Mouse (Mus musculus): ENCODE measurements around the gene Mff.

Mff gene

DNA sequence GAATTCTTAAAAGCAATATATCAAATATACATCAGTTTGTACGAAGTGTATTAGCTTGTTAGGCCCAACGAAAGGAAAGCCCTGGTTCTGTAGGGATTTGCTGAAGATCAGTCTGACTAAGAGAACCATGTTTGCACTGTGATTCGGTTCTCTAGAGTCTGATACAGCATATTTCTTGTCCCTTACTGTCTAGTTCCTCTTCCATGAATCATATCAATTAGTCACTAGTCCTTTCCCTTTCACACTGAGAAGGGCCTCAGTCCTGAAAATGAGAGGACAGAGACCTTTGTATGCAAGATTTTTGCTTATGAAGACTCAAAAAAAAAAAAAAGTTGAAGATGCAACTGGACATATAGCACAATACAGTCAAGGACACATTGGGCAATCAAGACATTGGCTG, 68.4 kb downstream of the Mff start:
- H3K4me3 ChIP-seq (replicated peaks; ENCODE audit: low read length) = no peak overlapping the region
- no peaks in the 10 kb centered on the region for H3K4me1 ChIP-seq (replicated peaks; ENCODE audit: low read depth, low read length)
- TF ChIP-seq CTCF (conservative IDR thresholded peaks at IDR 0.05; ENCODE audit: low read length) = no peak
- H3K9me3 ChIP-seq (ENCODE audit: low read length) = no peaks in the 10 kb centered on the region
- H3K27me3 ChIP-seq (ENCODE audit: insufficient read depth, low read length) = 0 out of 2 replicates have a peak, but pooled peaks cover 7% of the 10 kb centered on the region
- H3K36me3 ChIP-seq (ENCODE audit: insufficient read depth, low read length) = no peaks in the 10 kb centered on the region

DNA sequence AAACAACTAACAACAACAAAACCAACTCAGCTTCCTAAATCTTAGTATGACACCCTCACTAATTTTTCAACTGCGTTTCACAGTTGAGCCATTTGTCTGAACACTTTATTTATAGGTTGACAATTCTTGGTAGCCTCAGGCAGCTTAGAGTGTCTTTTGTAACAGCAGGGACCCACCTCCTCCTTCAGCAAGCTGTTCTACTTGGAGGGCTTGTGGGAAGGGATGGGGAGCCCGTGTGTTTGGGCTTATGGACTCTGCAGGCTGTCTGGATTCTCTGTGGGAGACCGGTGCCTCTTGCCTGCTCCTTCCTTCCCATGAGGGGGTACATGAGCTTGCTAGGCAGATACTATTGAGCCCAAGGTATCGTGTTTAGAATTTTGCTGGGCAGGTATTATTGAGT, 69.3 kb downstream of the Mff start:
- Histone ChIP-seq H3K4me3 (replicated peaks; ENCODE audit: low read length) (no peak overlapping the region), H3K4me1 (replicated peaks; ENCODE audit: low read depth, low read length) (no peaks in the 10 kb centered on the region), H3K36me3 (ENCODE audit: insufficient read depth, low read length) (no peaks in the 10 kb centered on the region), H3K27me3 (ENCODE audit: insufficient read depth, low read length) (0 out of 2 replicates have a peak, but pooled peaks cover 7% of the 10 kb centered on the region), H3K9me3 (ENCODE audit: low read length) (no peaks in the 10 kb centered on the region)
- TF ChIP-seq CTCF (conservative IDR thresholded peaks at IDR 0.05; ENCODE audit: low read length) (no peak), NANOG (IDR thresholded peaks at IDR 0.05; ENCODE audit: borderline replicate concordance, low read length) (no peak), POU5F1 (IDR thresholded peaks at IDR 0.05; ENCODE audit: borderline replicate concordance, low read length) (no peak)

DNA sequence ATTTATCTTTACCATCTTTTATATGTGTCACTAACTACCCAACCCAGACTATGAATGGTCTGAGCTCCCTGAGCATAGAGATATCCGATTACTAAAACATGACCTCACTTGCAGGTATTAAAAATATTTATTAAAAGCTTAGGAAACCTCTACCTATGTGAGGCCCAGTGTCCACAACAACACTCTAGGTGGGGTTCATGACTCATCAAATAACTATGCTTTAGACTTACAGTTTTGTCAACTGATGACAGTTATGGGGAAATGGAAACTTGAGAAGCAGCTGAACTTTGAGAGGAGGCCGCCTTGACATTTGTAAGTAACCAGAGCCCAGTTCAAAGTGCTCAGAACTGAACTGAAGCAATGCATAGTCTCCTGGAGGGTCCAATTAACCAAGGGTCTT, 70.5 kb downstream of the Mff start:
- H3K9me3 ChIP-seq (ENCODE audit: low read length) = no peaks in the 10 kb centered on the region
- TF ChIP-seq POU5F1 (IDR thresholded peaks at IDR 0.05; ENCODE audit: borderline replicate concordance, low read length) (no peak), NANOG (IDR thresholded peaks at IDR 0.05; ENCODE audit: borderline replicate concordance, low read length) (no peak), CTCF (conservative IDR thresholded peaks at IDR 0.05; ENCODE audit: low read length) (no peak)

DNA sequence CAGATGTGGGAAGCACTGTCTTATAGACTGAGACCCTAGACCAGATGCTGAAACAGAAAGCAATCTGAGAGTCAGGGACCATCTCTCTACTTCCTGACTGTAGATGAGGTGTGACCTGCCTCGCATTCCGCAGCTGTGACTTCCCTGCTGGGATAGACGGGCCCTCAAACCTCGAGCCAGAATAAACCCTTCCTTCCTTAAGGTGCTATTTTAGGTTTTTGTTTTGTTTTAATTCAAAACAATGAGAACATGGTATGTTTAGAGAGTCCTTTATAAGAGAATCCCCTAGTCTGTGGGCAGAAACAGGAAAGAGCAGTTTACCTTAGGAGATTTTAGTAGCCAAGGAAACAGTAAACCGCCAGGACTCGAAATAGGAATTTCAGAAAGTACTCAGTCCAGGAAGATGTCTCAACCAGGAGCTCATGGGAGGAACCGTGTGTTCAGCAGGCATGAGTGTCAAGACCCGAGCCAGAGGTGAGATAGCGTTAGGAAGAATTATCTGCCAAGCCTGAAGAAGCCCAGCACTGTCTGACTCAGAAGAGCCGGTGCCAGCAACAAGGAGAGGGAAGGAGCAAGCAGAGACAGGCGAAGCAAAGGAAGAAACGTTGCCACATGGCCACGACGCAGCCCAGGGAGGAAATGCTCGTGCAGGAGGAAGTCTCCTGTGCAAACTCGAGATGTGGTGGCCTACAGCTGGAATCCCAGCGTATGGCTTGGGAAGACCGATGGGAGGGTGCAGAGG, 71.2 kb downstream of the Mff start:
- Histone ChIP-seq H3K27me3 (ENCODE audit: insufficient read depth, low read length) (peaks cover 14% of the 10 kb centered on the region), H3K9me3 (ENCODE audit: low read length) (no peaks in the 10 kb centered on the region), H3K4me3 (replicated peaks; ENCODE audit: low read length) (no peak overlapping the region), H3K36me3 (ENCODE audit: insufficient read depth, low read length) (no peaks in the 10 kb centered on the region), H3K4me1 (replicated peaks; ENCODE audit: low read depth, low read length) (no peaks in the 10 kb centered on the region)
- no peak for TF ChIP-seq POU5F1 (IDR thresholded peaks at IDR 0.05; ENCODE audit: borderline replicate concordance, low read length)
- no peak for TF ChIP-seq NANOG (IDR thresholded peaks at IDR 0.05; ENCODE audit: borderline replicate concordance, low read length)
- TF ChIP-seq CTCF (conservative IDR thresholded peaks at IDR 0.05; ENCODE audit: low read length) = no peak

More for the DNA sequence above, 70.5 kb downstream of the Mff start:
- Histone ChIP-seq H3K4me1 (replicated peaks; ENCODE audit: low read depth, low read length) (no peaks in the 10 kb centered on the region), H3K36me3 (ENCODE audit: insufficient read depth, low read length) (no peaks in the 10 kb centered on the region), H3K4me3 (replicated peaks; ENCODE audit: low read length) (no peak overlapping the region), H3K27me3 (ENCODE audit: insufficient read depth, low read length) (peaks cover 10% of the 10 kb centered on the region)

DNA sequence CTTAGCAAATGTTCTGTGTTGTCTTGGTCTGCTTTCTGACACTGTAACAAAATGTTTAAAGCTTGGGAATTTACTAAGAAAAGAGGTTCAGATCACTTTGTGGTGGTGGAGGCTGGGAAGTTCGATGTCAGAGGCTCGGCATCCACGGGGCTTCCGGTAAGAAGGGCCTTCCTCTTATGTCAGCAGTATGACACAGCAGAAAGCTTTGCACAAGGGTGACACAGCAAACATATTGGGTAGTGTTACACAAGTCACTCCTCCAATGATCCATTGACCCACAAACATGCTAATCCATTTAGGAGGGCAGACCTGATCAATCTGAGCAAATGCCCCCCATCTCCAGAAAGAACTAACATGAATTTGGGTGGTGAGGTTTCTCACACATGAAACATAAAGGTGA, 72.4 kb downstream of the Mff start:
- Histone ChIP-seq H3K36me3 (ENCODE audit: insufficient read depth, low read length) (no peaks in the 10 kb centered on the region), H3K27me3 (ENCODE audit: insufficient read depth, low read length) (peaks cover 22% of the 10 kb centered on the region), H3K4me1 (replicated peaks; ENCODE audit: low read depth, low read length) (no peaks in the 10 kb centered on the region), H3K9me3 (ENCODE audit: low read length) (no peaks in the 10 kb centered on the region), H3K4me3 (replicated peaks; ENCODE audit: low read length) (no peak overlapping the region)
- no peak for TF ChIP-seq CTCF (conservative IDR thresholded peaks at IDR 0.05; ENCODE audit: low read length)
- TF ChIP-seq NANOG (IDR thresholded peaks at IDR 0.05; ENCODE audit: borderline replicate concordance, low read length) = no peak
- no peak for TF ChIP-seq POU5F1 (IDR thresholded peaks at IDR 0.05; ENCODE audit: borderline replicate concordance, low read length)

DNA sequence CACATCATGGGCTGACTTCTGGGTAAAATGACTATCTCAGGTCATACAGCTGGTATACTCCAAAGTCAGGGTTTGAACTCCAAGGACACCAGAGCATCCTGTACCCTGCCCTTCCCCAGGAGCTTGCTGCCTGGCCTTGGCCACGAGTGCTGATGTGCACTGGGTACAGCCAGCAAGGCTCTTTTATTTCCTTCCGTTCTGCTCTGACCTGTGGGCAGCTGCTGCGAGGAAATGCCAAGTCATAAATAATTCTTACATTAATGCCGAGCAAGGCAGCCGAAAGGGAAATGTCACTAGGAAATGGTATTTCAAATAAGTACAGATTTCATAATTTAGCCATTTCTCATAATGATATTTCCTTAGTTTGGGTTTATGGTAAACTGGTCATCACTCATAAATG, 73.6 kb downstream of the Mff start:
- Histone ChIP-seq H3K27me3 (ENCODE audit: insufficient read depth, low read length) (peaks cover 22% of the 10 kb centered on the region), H3K36me3 (ENCODE audit: insufficient read depth, low read length) (no peaks in the 10 kb centered on the region), H3K4me1 (replicated peaks; ENCODE audit: low read depth, low read length) (no peaks in the 10 kb centered on the region), H3K4me3 (replicated peaks; ENCODE audit: low read length) (no peak overlapping the region), H3K9me3 (ENCODE audit: low read length) (no peaks in the 10 kb centered on the region)
- no peak for TF ChIP-seq CTCF (conservative IDR thresholded peaks at IDR 0.05; ENCODE audit: low read length)
- TF ChIP-seq NANOG (IDR thresholded peaks at IDR 0.05; ENCODE audit: borderline replicate concordance, low read length) = no peak
- TF ChIP-seq POU5F1 (IDR thresholded peaks at IDR 0.05; ENCODE audit: borderline replicate concordance, low read length) = no peak

DNA sequence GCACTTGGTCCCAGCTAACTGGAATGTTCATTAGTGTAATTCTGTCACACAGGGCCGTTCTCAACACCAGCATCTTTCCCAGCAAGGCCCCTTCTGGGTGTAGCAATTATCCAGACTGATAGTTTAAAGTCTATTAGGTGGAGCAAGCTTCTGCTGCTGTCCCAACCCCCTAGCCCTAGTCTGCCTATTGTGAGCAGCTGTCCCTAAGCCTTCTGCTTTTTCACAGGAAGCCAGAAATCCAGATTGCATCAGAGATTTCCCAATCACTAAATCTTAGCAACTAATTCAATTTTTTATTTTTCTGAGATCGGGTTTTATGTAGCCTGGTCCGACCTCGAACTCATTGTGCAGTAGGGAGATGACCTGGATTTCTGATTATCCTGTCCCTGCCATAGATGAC, 74.2 kb downstream of the Mff start:
- TF ChIP-seq POU5F1 (IDR thresholded peaks at IDR 0.05; ENCODE audit: borderline replicate concordance, low read length) (no peak), NANOG (IDR thresholded peaks at IDR 0.05; ENCODE audit: borderline replicate concordance, low read length) (no peak), CTCF (conservative IDR thresholded peaks at IDR 0.05; ENCODE audit: low read length) (no peak)
- no peaks in the 10 kb centered on the region for H3K36me3 ChIP-seq (ENCODE audit: insufficient read depth, low read length)
- H3K4me3 ChIP-seq (replicated peaks; ENCODE audit: low read length) = no peak overlapping the region
- no peaks in the 10 kb centered on the region for H3K9me3 ChIP-seq (ENCODE audit: low read length)
- peaks cover 22% of the 10 kb centered on the region for H3K27me3 ChIP-seq (ENCODE audit: insufficient read depth, low read length)
- peaks cover 2% of the 10 kb centered on the region; the same call in 1 of the 2 replicates for H3K4me1 ChIP-seq (replicated peaks; ENCODE audit: low read depth, low read length)

DNA sequence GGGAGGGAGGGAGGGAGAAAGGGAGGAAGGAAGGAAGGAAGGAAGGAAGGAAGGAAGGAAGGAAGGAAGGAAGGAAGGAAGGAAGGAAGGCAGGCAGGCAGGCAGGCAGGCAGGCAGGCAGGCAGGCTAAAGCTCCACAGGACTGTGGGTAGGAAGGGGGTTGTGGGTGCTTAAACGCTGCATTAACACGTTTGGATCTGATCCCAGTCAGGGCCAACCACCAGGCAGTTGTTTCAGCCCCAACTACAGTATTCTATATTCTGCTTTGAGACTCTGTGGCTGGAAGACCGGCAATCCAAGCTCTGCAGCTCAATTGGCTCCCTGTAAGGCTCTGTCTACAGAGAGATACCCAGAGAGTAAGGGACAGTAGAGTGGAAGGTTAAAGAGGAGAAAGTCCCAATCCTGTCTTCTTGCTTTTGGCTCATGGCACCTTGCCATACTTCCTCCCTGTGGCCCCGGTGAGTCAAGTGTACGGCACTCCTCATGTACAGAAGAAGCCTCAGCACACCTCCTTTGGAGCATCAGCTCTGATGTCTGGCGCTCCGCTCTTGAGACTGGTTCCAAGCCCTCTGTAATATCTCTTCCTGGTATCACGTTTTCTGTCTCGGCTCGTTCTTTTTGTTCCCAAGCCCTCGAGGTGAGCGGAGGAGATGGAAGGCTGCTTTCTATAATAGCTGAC, 76.6 kb downstream of the Mff start:
- Histone ChIP-seq H3K4me3 (replicated peaks; ENCODE audit: low read length) (no peak overlapping the region), H3K9me3 (ENCODE audit: low read length) (no peaks in the 10 kb centered on the region), H3K36me3 (ENCODE audit: insufficient read depth, low read length) (no peaks in the 10 kb centered on the region), H3K27me3 (ENCODE audit: insufficient read depth, low read length) (peaks cover 18% of the 10 kb centered on the region), H3K4me1 (replicated peaks; ENCODE audit: low read depth, low read length) (peaks cover 6% of the 10 kb centered on the region; the same call in 1 of the 2 replicates)
- TF ChIP-seq POU5F1 (IDR thresholded peaks at IDR 0.05; ENCODE audit: borderline replicate concordance, low read length) = no peak
- TF ChIP-seq NANOG (IDR thresholded peaks at IDR 0.05; ENCODE audit: borderline replicate concordance, low read length) = no peak
- TF ChIP-seq CTCF (conservative IDR thresholded peaks at IDR 0.05; ENCODE audit: low read length) = no peak

Measured in E14TG2a.4 (cell line).